Mouse (Mus musculus) liver, embryonic 14.5 days (tissue): ENCODE results near the gene Ccdc152. TPM values are rescaled to one million over a fixed set of nuclear protein-coding genes. Genes with fewer than 3 reads are reported as not detected.

Experiments used
- ATAC-seq: fragments of 200-750 bp; cut with Nextera tagmentation; 2 replicates; pipeline ENCODE4 v1.8.0; 2017; ENCODE audit warnings: moderate number of reproducible peaks, mild to moderate bottlenecking, moderate library complexity; ENCODE audit not compliant: insufficient read depth
- DNase-seq, 3 experiments: peaks; one replicate each; pipeline ENCODE4 v3.0.0-alpha.2; 2012 to 2013; ENCODE audit warnings: low read depth in 3 of 3, low spot score in 3 of 3
- H3K27ac ChIP-seq: fragments of 300-500 bp; sonication (generic); 2 replicates; pipeline ENCODE4 v1.5.1; 2014; ENCODE audit warnings: moderate library complexity, mild to moderate bottlenecking, control low read depth, inconsistent platforms
- H3K27me3 ChIP-seq: fragments of 300-500 bp; sonication (generic); 2 replicates; pipeline ENCODE4 v1.6.1; 2014; ENCODE audit warnings: mild to moderate bottlenecking, low read length, moderate library complexity; ENCODE audit not compliant: control insufficient read depth, insufficient read depth
- H3K36me3 ChIP-seq: fragments of 300-500 bp; sonication (generic); replicated peaks from 2 replicates; pipeline ENCODE4 v1.6.1; 2014; ENCODE audit warnings: low read depth; ENCODE audit not compliant: control insufficient read depth, insufficient read depth
- H3K4me1 ChIP-seq, 2 experiments: fragments of 200-500 bp in 1 of 2; fragments of 300-500 bp in 1 of 2; sonication (generic) in 1 of 2; replicated peaks; 2 replicates each; pipeline ENCODE4 v1.6.1; 2012 to 2014; ENCODE audit warnings: antibody characterized with exemption in 1 of 2, inconsistent platforms in 1 of 2, low read length in 1 of 2; ENCODE audit not compliant: control insufficient read depth in 2 of 2, insufficient read depth in 2 of 2
- H3K4me2 ChIP-seq: fragments of 300-500 bp; sonication (generic); 2 replicates; pipeline ENCODE4 v1.6.1; 2014; ENCODE audit warnings: low read depth, mild to moderate bottlenecking, control low read depth, moderate library complexity
- H3K4me3 ChIP-seq, 2 experiments: fragments of 200-500 bp in 1 of 2; fragments of 300-500 bp in 1 of 2; sonication (generic) in 1 of 2; 2 replicates each; pipeline ENCODE4 v1.5.1; 2012 to 2014; ENCODE audit warnings: low read depth in 2 of 2, low read length in 2 of 2, mild to moderate bottlenecking in 2 of 2, control low read depth in 1 of 2, inconsistent platforms in 1 of 2, moderate library complexity in 1 of 2; ENCODE audit not compliant: insufficient read depth in 1 of 2
- H3K9ac ChIP-seq: fragments of 300-500 bp; sonication (generic); replicated peaks from 2 replicates; pipeline ENCODE4 v1.6.1; 2014; ENCODE audit warnings: mild to moderate bottlenecking, control low read depth, moderate library complexity
- H3K9me3 ChIP-seq: fragments of 300-500 bp; sonication (generic); 2 replicates; pipeline ENCODE4 v1.6.1; 2016; ENCODE audit warnings: low read length, mixed read lengths; ENCODE audit not compliant: control insufficient read depth
- CTCF ChIP-seq: IDR thresholded peaks from 2 replicates; pipeline ENCODE4 v1.5.1; 2016; ENCODE audit warnings: antibody characterized with exemption, low read depth, control low read depth
- EP300 ChIP-seq: IDR thresholded peaks from 2 replicates; pipeline ENCODE4 v1.6.1; 2016; ENCODE audit warnings: antibody characterized with exemption, low read depth
- WGBS: fragments of 180-500 bp; shearing (Covaris S2); extraction: QIAGEN DNeasy Blood & Tissue Kit; methylation state at CpG from one replicate; pipeline ENCODE4 v1.1.7; 2014; ENCODE audit not compliant: insufficient replicate concordance; 5-methylcytosine and 5-hydroxymethylcytosine counted together
- polyA plus RNA-seq, 2 experiments: library from polyadenylated mRNA; depleted of rRNA in 1 of 2; stranded (reverse) in 1 of 2; unstranded in 1 of 2; fragments of >200 nt; fragmentation: Nextera tagmentation in 1 of 2; extraction: Ambion mirVana in 1 of 2; gene quantifications; 2 replicates each; pipeline versions ENCODE4 v1.2.1 to v1.2.3; 2012 to 2014

Gene Ccdc152
- polyA plus RNA-seq, 2 experiments = 0.56 to 2.7 TPM

DNA sequence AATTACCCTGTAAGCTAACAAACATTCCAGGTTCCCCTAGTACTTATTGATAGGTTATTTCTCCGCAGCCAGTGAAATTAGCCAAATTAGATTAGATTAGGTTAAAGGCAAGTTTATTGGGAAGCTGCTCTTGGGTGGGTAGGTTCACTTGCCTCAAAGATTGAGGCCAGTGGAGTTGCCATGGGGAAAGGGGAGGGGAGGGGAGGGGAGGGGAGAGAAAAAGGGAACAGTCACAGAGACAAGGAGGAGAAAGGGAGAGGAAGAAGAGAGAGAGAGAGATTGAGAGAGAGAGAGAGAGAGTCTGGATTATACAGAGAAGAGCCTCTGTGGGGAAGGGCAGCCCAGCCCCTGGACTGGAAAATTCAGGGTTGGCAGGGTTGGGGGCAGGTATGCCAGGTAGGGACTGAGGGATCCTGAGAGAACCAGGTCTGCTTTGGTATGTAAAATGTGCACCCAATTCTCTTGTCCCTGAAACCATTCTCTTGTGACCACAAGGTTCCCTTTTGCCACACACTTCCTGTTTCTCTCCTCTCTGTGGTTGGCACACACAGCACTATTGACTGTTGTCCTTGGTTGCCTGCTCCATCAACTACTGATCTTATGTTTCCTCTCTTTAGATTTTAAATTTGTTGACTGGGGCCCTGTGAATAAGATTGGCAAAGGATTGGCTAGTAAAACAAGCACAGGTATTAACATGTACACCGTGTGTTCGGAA lies 69.3 kb downstream of the Ccdc152 start:
- Histone ChIP-seq H3K27ac (no peak overlapping the region), H3K4me1 (peaks cover 0 to 30% of the 10 kb centered on the region in 2 experiments; a peak in 3 of 4 replicates), H3K4me3 (no peak overlapping the region), H3K9ac (no peak overlapping the region), H3K36me3 (no peaks in the 10 kb centered on the region), H3K4me2 (no peak overlapping the region), H3K9me3 (no peaks in the 10 kb centered on the region), H3K27me3 (no peaks in the 10 kb centered on the region)
- ATAC-seq (no peak), DNase-seq (no peak)
- TF ChIP-seq EP300 (no peak), CTCF (no peak)
- WGBS = 52% methylated on average over 3 of the region's 3 CpGs

DNA sequence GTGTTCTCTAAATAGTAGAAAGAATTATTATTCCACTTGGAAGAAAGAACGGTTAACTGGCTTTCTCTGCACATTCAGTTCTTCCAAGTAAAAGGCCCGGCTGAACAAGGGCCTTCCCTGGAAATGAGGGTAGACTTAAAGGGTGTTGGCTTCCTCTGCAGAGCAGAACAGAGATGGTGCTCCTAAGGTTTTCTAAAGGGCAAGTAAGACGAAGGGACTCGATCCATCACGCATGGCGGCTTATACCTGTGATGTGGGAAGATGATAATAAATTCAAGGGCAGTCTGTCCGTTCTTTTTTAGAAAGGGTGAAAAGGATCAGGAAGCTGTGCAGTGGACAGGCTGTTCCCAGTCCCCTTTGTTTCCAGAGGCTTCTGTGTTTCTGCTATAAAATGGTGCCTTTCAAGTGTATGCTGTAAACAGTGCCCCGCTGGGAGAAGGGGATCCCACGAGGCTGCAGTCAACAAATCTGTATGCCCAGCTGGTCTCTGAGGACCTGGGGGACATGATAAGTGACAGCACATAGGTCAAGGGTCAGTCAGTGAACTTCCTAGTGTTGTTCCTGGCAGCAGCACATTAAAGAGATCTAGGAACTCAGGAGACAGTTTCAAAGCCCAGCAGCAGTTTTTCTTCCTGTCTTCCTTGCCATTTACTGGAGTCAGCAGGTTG lies 71.0 kb downstream of the Ccdc152 start:
- Histone ChIP-seq H3K36me3 (no peaks in the 10 kb centered on the region), H3K9me3 (no peaks in the 10 kb centered on the region), H3K4me3 (no peak overlapping the region), H3K4me1 (peaks cover 0 to 44% of the 10 kb centered on the region in 2 experiments; a peak in 3 of 4 replicates), H3K27ac (no peak overlapping the region), H3K9ac (no peak overlapping the region), H3K4me2 (no peak overlapping the region), H3K27me3 (no peaks in the 10 kb centered on the region)
- ATAC-seq = no peak
- WGBS = 55% methylated on average over 9 of the region's 9 CpGs
- TF ChIP-seq EP300 (no peak), CTCF (no peak)
- no peak for DNase-seq

DNA sequence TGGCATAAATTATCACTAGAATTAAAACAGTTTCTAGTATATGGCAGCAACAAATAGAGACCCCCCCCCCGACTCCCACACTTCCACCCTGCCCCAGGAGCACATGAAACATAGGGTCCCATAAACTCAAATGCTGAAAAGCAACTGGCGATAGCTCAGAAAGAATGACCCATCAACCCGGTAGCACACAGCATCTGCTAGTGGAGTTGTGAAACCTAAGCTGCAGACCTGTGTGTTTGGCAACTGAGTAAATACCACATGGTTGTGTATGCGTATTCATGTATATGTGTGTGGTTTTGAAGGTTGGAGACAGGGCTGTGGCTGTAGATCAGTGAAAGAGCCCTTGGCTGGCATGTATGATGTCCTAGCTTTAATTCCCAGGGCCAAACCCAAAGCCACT lies 72.3 kb downstream of the Ccdc152 start:
- Histone ChIP-seq H3K9ac (no peak overlapping the region), H3K36me3 (no peaks in the 10 kb centered on the region), H3K9me3 (no peaks in the 10 kb centered on the region), H3K4me1 (peaks cover 0 to 40% of the 10 kb centered on the region in 2 experiments; a peak in 3 of 4 replicates), H3K4me3 (no peak overlapping the region), H3K4me2 (no peak overlapping the region), H3K27me3 (no peaks in the 10 kb centered on the region), H3K27ac (no peak overlapping the region)
- DNase-seq (no peak), ATAC-seq (peak; percentile 26; the same call in 1 of the 2 replicates)
- WGBS = 47% methylated on average over 4 of the region's 4 CpGs
- TF ChIP-seq EP300 = no peak
- TF ChIP-seq CTCF = no peak

Other genes starting within 250 kb of the Ccdc152 start
- gene Selenop, start 35.0 kb downstream of the Ccdc152 start, polyA plus RNA-seq (2012; rRNA removed) = 205 and 242 TPM in 2 replicates
- 465 and 470 TPM in 2 replicates for gene Selenop, start 35.0 kb downstream of the Ccdc152 start, polyA plus RNA-seq (2014; fragmentation: Nextera tagmentation; extraction: Ambion mirVana)